Mouse (Mus musculus): ENCODE measurements at regions not wholly inside any gene's neighbourhood (a gene's known extent, or its start where the extent isn't known, plus 50 kb on each side); places are given as distances from the start of the nearest gene placed in this dataset.

- TF ChIP-seq CTCF (IDR thresholded peaks at IDR 0.05; ENCODE audit: extremely low read depth, insufficient read depth, insufficient read length, insufficient replicate concordance) (no peak), POLR2A (IDR thresholded peaks at IDR 0.05; ENCODE audit: low read depth, low read length) (no peak)
Measured at GRCm38 (mm10) chr13:82264236-82264635, 481.4 kb downstream of the Cetn3 start.
